Mouse (Mus musculus) telencephalon, adult 2 months (tissue): ENCODE measurements at regions not wholly inside any gene's neighbourhood (a gene's known extent, or its start where the extent isn't known, plus 50 kb on each side); places are given as distances from the start of the nearest gene placed in this dataset.

Experiments used
- DNase-seq: peaks from one replicate; pipeline ENCODE4 v3.0.0-alpha.2; 2011; ENCODE audit warnings: low read depth, low spot score

- DNase-seq: no peak
These were observed 147.4 kb upstream of the Alcam start for GRCm38 (mm10) chr16:52601068-52601829.

DNA sequence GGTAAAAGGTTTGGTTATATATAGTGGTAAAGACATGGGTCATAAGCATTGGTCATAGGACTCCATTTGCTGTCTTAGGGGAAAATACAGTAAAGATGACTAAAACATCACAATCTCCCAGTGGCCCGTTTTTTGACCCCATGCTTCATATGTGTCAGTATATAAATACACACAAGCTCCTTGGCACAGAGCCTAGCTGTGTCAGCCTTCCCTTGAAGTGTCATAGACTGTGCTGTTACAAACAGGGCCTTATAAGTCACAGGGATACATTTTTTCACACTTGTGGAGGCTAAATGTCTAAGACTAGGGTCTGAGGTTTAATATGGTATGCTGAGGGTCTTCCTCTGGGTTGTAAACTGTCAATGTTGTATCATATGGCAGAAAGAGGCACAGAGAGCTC lies 144.4 kb upstream of the Alcam start:
- no peak for DNase-seq

DNA sequence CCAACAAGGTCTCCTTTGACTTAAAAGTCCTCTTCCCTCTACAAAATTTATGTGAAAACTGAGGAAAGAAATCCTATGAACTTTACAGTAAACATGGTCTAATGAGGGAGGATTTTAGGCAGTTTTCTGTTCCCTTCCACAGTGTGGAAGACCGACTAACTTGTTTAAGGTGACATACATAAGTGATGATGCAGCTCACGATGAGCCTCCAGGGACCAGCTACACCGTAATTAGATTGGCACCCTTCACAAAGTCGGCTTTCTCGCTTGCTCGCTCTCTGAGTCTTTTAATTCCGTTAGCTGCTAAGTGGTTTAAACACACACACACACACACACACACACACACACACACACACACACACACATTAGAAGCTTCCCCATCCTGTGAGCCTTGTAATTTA lies 143.3 kb upstream of the Alcam start:
- DNase-seq: no peak

- DNase-seq: peak; percentile 48
These were observed 134.5 kb upstream of the Alcam start for GRCm38 (mm10) chr16:52588291-52588781.

DNA sequence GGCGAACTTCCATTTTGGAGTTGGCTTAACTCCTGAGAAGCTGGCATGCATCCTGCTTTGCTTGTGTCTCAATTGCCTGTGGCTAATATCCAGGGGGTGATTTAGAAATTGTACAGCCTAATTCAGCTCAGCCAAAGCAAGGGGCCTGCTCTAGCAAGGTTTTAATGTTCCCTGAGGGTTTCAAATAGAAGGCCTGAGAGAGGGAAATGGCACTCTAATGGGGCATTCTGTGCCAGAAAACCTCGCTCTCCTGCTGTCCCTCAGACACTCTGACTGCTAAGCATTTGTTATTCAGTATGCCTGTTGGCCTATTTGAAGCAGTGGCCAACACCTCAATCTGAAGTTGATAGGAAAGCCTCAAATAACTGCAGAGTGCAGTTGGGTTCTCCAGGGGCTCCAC lies 115.2 kb upstream of the Alcam start:
- DNase-seq: no peak

DNA sequence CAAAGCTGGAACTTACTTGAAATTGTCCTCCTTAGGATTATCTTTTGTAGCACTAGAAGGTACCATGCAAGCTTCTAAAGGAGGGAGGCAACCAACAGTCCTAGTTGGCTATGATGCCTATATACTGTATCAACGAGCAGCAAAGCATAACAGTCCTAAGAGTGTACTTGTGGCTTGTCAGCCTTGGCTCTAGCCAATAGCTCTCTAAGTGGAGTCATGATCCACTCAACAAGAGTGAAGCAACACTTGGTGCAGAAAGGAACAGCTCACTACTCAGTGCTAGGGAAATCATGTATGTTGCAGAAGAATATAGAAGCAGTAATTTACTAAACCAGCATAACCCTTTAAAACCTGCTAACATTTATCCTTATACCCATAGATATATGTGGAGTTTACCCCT lies 82.4 kb upstream of the Alcam start:
- no peak for DNase-seq

- DNase-seq: no peak
These were observed 80.7 kb upstream of the Alcam start for GRCm38 (mm10) chr16:52534601-52535000.

- no peak for DNase-seq
These were observed 78.7 kb upstream of the Alcam start for GRCm38 (mm10) chr16:52532475-52533083.

DNA sequence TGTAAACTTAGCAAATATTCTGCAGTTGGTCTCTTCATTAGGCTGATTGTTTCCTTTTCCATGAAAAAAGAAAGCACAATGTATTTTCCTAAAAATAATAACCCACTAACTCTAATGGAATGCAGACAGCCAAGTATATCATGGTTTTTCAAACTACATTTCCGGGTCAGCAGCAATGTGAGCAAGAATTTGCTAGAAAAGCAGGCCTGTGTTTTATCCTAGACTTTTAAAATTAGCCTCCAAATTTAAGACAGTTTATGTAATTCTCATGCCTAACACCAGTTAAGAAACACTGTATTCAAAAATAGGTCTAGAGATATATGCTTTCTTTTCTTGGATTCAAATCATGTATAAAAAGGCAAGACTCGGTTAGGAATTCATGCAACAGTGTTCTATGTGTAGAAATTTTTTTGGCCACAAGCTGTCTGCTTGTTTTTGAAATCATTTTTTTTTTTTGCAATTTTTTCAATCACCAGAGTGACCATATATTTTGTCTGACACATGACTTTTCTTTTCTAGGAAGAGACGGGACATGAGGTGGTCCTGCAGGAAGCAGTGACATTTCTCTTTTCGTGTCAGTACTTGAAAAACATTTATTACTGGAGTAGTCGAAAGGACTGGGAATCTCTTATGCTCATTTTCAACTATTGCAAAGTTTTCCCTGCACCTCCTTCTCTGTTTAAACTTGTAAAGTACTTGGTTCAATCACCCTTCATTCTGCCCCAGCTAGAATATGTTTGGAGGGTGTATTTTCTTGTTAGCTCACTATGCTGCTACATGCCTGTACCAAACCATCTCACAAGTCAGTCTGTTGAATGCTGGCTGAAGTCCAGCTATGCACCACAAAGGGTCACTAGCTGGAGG lies 59.9 kb upstream of the Alcam start:
- peak; percentile 46 for DNase-seq

GRCm38 (mm10) chr16:52508633-52509379 lies 54.9 kb upstream of the Alcam start:
- DNase-seq: no peak
